Mouse (Mus musculus): ENCODE data around the gene Vmn2r103.

Vmn2r103 gene

GRCm38 (mm10) chr17:19773063-19773462 lies at the start of gene Vmn2r103:
TSS of gene Vmn2r103 (plus strand) at chr17:19773363.
- no peak for DNase-seq (ENCODE audit: low read depth, low spot score)

DNA sequence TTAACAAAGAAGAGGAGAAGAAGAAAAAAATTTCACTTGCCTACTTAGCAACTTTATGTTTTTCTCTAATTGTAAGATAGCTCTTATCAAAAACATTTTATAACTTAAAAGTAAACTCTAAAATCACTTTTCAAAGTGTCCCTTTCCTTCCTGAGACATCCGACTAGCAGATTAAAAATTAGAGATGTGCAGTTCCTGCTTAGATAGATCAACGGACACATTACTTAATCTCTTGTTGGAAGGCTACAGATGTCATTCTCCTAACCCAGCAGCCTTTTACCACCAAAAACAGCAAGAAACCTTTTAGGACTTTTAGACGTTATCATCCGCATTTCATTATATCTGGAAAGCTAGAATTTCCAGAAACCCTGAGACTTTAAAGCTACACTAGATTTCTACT lies 5.8 kb downstream of the Vmn2r103 start:
- no peak for DNase-seq (ENCODE audit: low read depth, low spot score)

DNA sequence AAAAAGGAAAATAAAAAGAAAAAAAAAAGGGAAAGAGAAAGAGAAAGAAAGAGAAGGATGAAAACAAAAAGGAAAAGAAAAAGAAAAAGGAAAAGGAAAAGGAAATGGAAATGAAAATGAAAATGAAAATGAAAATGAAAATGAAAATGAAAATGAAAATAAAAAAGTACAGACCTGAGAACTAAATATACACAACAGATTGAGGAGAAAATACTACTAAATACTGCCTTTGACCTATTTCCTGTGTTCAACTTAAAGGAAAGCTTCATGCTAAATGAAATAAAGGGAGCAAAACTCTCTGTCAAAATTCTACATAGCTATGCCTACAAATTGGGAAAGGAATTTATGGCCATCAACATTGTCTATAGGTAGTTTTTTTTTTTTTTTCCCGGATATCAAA lies 16.1 kb downstream of the Vmn2r103 start:
- no peak for DNase-seq (ENCODE audit: low read depth, low spot score)

All from brain, adult 2 months (tissue).